Mouse (Mus musculus) embryonic facial prominence, embryonic 11.5 days (tissue): ENCODE results near the gene 8030474K03Rik. TPM values are rescaled to one million over a fixed set of nuclear protein-coding genes. Genes with fewer than 3 reads are reported as not detected.

Source experiments
- polyA plus RNA-seq: library from polyadenylated mRNA; unstranded; fragments of >200 nt; fragmentation: Nextera tagmentation; extraction: Ambion mirVana; gene quantifications from 2 replicates; pipeline ENCODE4 v1.2.1, GENCODE M21; 2014

8030474K03Rik gene
- polyA plus RNA-seq, 1 experiment from 2014 or later, result 0.14 TPM

Other genes with a start within 250 kb of the 8030474K03Rik start
- gene Ogt, start 154.6 kb upstream of the 8030474K03Rik start, polyA plus RNA-seq, result 225 and 231 TPM in 2 replicates
- gene Cxcr3, start 60.4 kb upstream of the 8030474K03Rik start, polyA plus RNA-seq, result 0.43 TPM in 1 of 2 replicates, not detected in the other
- not detected in 2 replicates for gene Gm4779, start 233 bp upstream of the 8030474K03Rik start, polyA plus RNA-seq
- 14.8 and 16.2 TPM in 2 replicates for gene Nhsl2, start 54.7 kb downstream of the 8030474K03Rik start, polyA plus RNA-seq